In the genomic region with DNA sequence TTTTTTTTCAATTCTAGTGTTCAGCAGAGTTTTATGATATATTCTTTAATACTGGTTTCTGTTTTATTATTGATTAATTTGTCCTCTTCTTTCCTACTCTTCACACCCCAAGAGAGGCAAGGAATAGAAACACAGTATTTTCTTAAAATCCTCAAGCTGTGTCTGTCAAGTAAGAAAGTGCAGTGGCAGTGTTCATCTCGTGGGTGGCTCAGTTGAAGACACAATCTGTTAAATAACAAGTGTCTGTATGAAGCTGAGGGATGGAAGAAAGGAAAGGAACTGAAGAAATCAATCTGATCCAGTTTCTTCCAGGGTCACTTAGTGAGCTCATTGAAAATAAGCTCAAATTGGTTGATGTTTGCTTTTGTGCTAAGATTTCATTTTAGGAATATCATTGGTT, we compare ENCODE assay signal across 18 mouse cellular contexts.
DNase-seq lines count a peak whose midpoint lies in the region; TF ChIP-seq lines count a peak whose summit lies in the region.
"Had no signal": no experiment of that assay in that cellular context is flagged by ENCODE, and none has a peak within 500 bp of the region (broad histone marks: within the 10 kb centered on the region; RNA-seq: fewer than 3 reads in every experiment).

No protein-coding gene starts in this region.

- no peak overlapping the region for H3K4me3 ChIP-seq in layer of hippocampus, adult 2 months
- H3K4me3 ChIP-seq: embryonic facial prominence, embryonic 15.5 days; erythroblast, embryonic 14.5 days; forebrain, embryonic 10.5 days; gastrocnemius, adult 2 months; heart, embryonic 13.5 days; hindbrain, embryonic 15.5 days had no signal

- intact Hi-C loops in left cerebral cortex, postnatal 10 days (cut with DNase I) = no loop called here
- intact Hi-C loops in left cerebral cortex, postnatal 14 days (cut with DNase I) = no loop called here

- no peak for TF ChIP-seq CTCF in layer of hippocampus, adult 2 months (conservative IDR thresholded peaks at IDR 0.05)

- peak in 1 of 2 experiments; percentile 66 for DNase-seq in layer of hippocampus, adult 2 months (ENCODE audit: low spot score in 2 of 2)
- DNase-seq in layer of hippocampus, adult 9-10 months (ENCODE audit: low spot score) = no peak
- peak; percentile 20 to 30 for DNase-seq in left cerebral cortex, adult 9 months (ENCODE audit: low spot score in 2 of 2)
- no peak for DNase-seq in left cerebral cortex, postnatal 10 days (ENCODE audit: extremely low spot score in 1 of 2, low spot score in 2 of 2)
- DNase-seq in left cerebral cortex, postnatal 14 days (ENCODE audit: low spot score in 2 of 2) = peak; percentile 8 to 29
- no peak for DNase-seq in heart, adult 8-10 months (ENCODE audit: low spot score)
- DNase-seq: adrenal gland, adult 2 months; adrenal gland, postnatal 25 days; cerebellum, adult 2 months; embryo, embryonic 11 days; gastrocnemius, adult 2 months; gastrocnemius, postnatal 25 days; heart, postnatal 36 days had no signal

- H3K27ac ChIP-seq in layer of hippocampus, adult 2 months = peak overlapping the region; percentile 40
- H3K27ac ChIP-seq: embryonic facial prominence, embryonic 15.5 days; forebrain, embryonic 10.5 days; gastrocnemius, adult 2 months; heart, embryonic 13.5 days; hindbrain, embryonic 15.5 days had no signal

Comparison
In these comparisons a context has a peak if more than half of its experiments do, and no peak if none do; other contexts are left out.
1. DNase-seq: peak in left cerebral cortex, adult 9 months (2 of 2) and left cerebral cortex, postnatal 14 days (2 of 2); none in layer of hippocampus, adult 9-10 months (single experiment), left cerebral cortex, postnatal 10 days (0 of 2) and heart, adult 8-10 months (single experiment).